Mouse (Mus musculus) left cerebral cortex, adult 2 months (tissue): ENCODE measurements around the gene E130116L18Rik. TPM values are rescaled to one million over a fixed set of nuclear protein-coding genes. Genes with fewer than 3 reads are reported as not detected.

Experiments used
- total RNA-seq, 2 experiments: library from RNA; stranded (reverse); gene quantifications; 2 replicates each; pipeline ENCODE4 v1.2.3; 2021

Gene E130116L18Rik
- total RNA-seq, 2 experiments from 2014 or later = not detected

Other genes starting within 250 kb of the E130116L18Rik start
- 100 to 1,000 TPM; 113 to 118 TPM for gene Prkag2, start 122.5 kb downstream of the E130116L18Rik start, total RNA-seq
- not detected for gene Galntl5, start 41.7 kb downstream of the E130116L18Rik start, total RNA-seq
- gene Galnt11, start 1.2 kb downstream of the E130116L18Rik start, total RNA-seq = 10 to 100 TPM; 44.7 to 45.3 TPM